Mouse (Mus musculus): ENCODE results near the gene Mfsd8. TPM values are rescaled to one million over a fixed set of nuclear protein-coding genes. Genes with fewer than 3 reads are reported as not detected.
"Not testable (repeated sequence)": the region's sequence is repeated elsewhere in the genome, so short reads cannot be mapped to it uniquely, and the experiment has no call there.

Mfsd8 gene
- 6.5 and 7.1 TPM in 2 replicates for polyA plus RNA-seq (2012; rRNA removed)
- polyA plus RNA-seq (2014; fragmentation: Nextera tagmentation; extraction: Ambion mirVana) = 8.5 and 9.2 TPM in 2 replicates

DNA sequence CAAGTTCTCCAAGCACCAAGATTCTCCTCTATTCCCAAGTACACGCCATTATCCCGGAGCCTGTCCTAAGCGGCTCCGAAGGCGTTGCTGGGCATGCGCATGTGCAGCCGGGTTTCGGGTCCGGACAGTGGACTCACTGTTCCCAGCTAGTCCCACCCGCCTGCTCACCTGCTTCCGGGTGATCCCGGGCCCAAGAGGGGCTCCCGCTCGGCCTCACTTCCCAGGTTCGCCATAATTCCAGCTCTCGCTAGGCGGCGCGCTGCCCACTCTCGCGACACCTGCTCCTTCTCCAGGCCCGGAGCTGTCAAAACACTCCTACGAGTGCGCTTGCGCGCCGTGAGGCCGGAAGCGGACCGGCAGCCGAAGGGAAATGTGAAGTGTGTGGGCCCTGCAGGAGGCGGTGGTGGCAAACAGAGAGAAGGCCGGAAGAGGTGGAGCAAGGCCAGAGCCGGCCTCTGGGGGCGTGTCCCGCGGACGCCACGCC lies at the start of gene Mfsd8:
Gene Mfsd8, minus strand, starts transcription at position 414 of the 484 bp plus-strand sequence.
- Histone ChIP-seq H3K4me2 (replicated peaks; ENCODE audit: low read depth, low read length, severe bottlenecking) (peak within 1 kb of the TSS; percentile 56), H3K9ac (ENCODE audit: low read depth, low read length, severe bottlenecking) (peak within 1 kb of the TSS; percentile 47), H3K4me3 (replicated peaks; ENCODE audit: low read length) (peak within 1 kb of the TSS; percentile 42), H3K27ac (replicated peaks; ENCODE audit: low read depth, low read length) (peak within 1 kb of the TSS; percentile 78)
- H3K36me3 ChIP-seq (ENCODE audit: control insufficient read depth, insufficient read depth, low read length); H3K27me3 ChIP-seq (ENCODE audit: control insufficient read depth, insufficient read depth, low read length); H3K4me1 ChIP-seq (ENCODE audit: control insufficient read depth, insufficient read depth, low read length); H3K9me3 ChIP-seq (ENCODE audit: control insufficient read depth, low read length): not testable (repeated sequence)
- ATAC-seq (ENCODE audit: low FRiP score, low read depth) (peak; percentile 98), DNase-seq (ENCODE audit: low spot score) (peak; percentile 94)
- peak; percentile 31; the same call in 1 of the 2 replicates for TF ChIP-seq POLR2A (IDR thresholded peaks at IDR 0.05; ENCODE audit: borderline replicate concordance, extremely low read depth, insufficient read depth, insufficient read length)
- WGBS = 4% methylated on average over 36 of the region's 39 CpGs

DNA sequence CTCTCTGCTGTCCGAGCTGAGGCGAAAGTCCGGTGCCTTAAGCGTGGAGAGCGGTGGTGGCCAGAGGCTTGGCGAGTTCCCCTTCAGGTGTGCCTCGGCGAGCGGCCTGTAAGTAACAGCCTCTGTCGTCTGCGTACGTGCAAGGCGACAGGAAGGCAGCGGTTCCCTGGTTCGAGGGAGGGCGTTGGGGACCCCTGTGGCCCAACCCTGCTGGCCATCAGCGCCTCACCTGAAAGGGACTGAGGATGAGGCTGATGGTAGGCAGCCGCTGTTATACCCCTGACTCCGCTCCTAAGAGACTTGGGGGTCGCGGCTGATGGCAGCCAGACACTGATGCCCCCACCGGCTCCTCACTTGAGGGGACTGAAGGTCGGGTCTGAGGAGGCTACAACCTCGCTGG lies 47.6 kb upstream of the Mfsd8 start:
- H3K36me3 ChIP-seq (ENCODE audit: control insufficient read depth, insufficient read depth, low read length); H3K4me1 ChIP-seq (ENCODE audit: control insufficient read depth, insufficient read depth, low read length); H3K9me3 ChIP-seq (ENCODE audit: control insufficient read depth, low read length); H3K27ac ChIP-seq (replicated peaks; ENCODE audit: low read depth, low read length); DNase-seq (ENCODE audit: low spot score); ATAC-seq (ENCODE audit: low FRiP score, low read depth); H3K27me3 ChIP-seq (ENCODE audit: control insufficient read depth, insufficient read depth, low read length): not testable (repeated sequence)
- H3K4me3 ChIP-seq (replicated peaks; ENCODE audit: low read length) = peak overlapping the region; percentile 49
- peak overlapping the region; percentile 51 for H3K9ac ChIP-seq (ENCODE audit: low read depth, low read length, severe bottlenecking)
- H3K4me2 ChIP-seq (replicated peaks; ENCODE audit: low read depth, low read length, severe bottlenecking) = peak overlapping the region; percentile 72
- WGBS = 0% methylated on average over 19 of the region's 24 CpGs

DNA sequence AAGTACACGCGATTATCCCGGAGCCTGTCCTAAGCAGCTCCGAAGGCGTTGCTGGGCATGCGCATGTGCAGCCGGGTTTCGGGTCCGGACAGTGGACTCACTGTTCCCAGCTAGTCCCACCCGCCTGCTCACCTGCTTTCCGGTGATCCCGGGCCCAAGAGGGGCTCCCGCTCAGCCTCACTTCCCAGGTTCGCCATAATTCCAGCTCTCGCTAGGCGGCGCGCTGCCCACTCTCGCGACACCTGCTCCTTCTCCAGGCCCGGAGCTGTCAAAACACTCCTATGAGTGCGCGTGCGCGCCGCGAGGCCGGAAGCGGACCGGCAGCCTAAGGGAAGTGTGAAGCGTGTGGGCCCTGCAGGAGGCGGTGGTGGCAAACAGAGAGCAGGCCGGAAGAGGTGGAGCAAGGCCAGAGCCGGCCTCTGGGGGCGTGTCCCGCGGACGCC lies 47.2 kb upstream of the Mfsd8 start:
- Histone ChIP-seq H3K4me2 (replicated peaks; ENCODE audit: low read depth, low read length, severe bottlenecking) (peak overlapping the region; percentile 72), H3K4me3 (replicated peaks; ENCODE audit: low read length) (peak overlapping the region; percentile 49), H3K9ac (ENCODE audit: low read depth, low read length, severe bottlenecking) (peak overlapping the region; percentile 51)
- H3K36me3 ChIP-seq (ENCODE audit: control insufficient read depth, insufficient read depth, low read length); H3K9me3 ChIP-seq (ENCODE audit: control insufficient read depth, low read length); H3K27ac ChIP-seq (replicated peaks; ENCODE audit: low read depth, low read length); H3K27me3 ChIP-seq (ENCODE audit: control insufficient read depth, insufficient read depth, low read length); H3K4me1 ChIP-seq (ENCODE audit: control insufficient read depth, insufficient read depth, low read length): not testable (repeated sequence)
- peak; percentile 100 for ATAC-seq (ENCODE audit: low FRiP score, low read depth)
- under 1% methylated on average over 33 of the region's 38 CpGs for WGBS
- DNase-seq (ENCODE audit: low spot score) = peak; percentile 94

DNA sequence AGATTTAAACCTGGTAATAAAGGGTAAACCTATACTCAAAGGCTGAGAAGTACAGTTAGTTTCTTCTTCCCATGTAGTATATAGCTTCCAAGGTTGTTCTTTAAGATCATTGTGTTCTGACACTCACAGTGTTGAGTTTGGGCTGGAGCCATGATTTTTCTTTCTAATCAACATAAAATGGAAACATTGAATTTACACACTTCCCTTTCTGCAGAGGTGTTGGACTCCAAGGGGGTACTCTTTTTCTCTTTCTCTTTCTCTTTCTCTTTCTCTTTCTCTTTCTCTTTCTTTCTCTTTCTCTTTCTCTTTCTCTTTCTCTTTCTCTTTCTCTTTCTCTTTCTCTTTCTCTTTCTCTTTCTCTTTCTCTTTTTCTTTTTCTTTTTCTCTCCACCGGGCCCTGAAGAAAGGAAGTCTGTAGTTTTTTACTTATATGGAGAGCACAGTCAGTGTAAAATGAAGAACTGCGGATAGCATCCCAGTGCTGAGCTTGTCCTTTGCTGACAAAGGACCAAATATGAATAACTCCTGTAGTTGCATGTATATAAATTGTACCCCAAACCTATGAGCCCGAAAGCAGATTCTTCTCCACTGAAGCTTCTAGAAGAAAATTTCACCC lies 6.5 kb upstream of the Mfsd8 start:
- not testable (repeated sequence) for ATAC-seq (ENCODE audit: low FRiP score, low read depth); H3K4me3 ChIP-seq (replicated peaks; ENCODE audit: low read length); H3K36me3 ChIP-seq (ENCODE audit: control insufficient read depth, insufficient read depth, low read length); DNase-seq (ENCODE audit: low spot score); H3K9me3 ChIP-seq (ENCODE audit: control insufficient read depth, low read length); H3K9ac ChIP-seq (ENCODE audit: low read depth, low read length, severe bottlenecking); H3K27ac ChIP-seq (replicated peaks; ENCODE audit: low read depth, low read length); H3K4me1 ChIP-seq (ENCODE audit: control insufficient read depth, insufficient read depth, low read length); H3K27me3 ChIP-seq (ENCODE audit: control insufficient read depth, insufficient read depth, low read length); H3K4me2 ChIP-seq (replicated peaks; ENCODE audit: low read depth, low read length, severe bottlenecking)
- WGBS = 95% methylated on average over 3 of the region's 3 CpGs

DNA sequence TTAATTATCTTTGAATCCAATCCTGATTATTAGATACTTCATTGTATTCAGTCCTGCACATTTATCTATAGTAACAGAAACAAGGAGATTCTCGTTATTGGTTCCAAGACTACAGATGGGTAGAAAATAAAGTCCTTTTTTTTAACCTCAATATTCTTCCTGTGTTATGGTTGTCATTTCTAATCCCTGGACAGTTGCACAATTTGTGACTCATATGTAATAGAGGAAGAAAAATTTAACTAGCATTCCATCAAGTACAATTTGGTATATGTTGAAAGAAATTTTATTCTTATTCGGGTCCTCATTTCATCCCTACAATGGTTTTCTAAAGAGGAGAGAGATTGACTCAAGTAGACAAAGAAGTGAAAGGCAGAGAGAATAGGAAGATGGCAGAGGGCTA lies 1.2 kb upstream of the Mfsd8 start:
- not testable (repeated sequence) for H3K4me1 ChIP-seq (ENCODE audit: control insufficient read depth, insufficient read depth, low read length); H3K9ac ChIP-seq (ENCODE audit: low read depth, low read length, severe bottlenecking); DNase-seq (ENCODE audit: low spot score); H3K36me3 ChIP-seq (ENCODE audit: control insufficient read depth, insufficient read depth, low read length); H3K4me3 ChIP-seq (replicated peaks; ENCODE audit: low read length); H3K27ac ChIP-seq (replicated peaks; ENCODE audit: low read depth, low read length); H3K9me3 ChIP-seq (ENCODE audit: control insufficient read depth, low read length); H3K4me2 ChIP-seq (replicated peaks; ENCODE audit: low read depth, low read length, severe bottlenecking); ATAC-seq (ENCODE audit: low FRiP score, low read depth); H3K27me3 ChIP-seq (ENCODE audit: control insufficient read depth, insufficient read depth, low read length)
- 95% methylated on average over 2 of the region's 2 CpGs for WGBS

DNA sequence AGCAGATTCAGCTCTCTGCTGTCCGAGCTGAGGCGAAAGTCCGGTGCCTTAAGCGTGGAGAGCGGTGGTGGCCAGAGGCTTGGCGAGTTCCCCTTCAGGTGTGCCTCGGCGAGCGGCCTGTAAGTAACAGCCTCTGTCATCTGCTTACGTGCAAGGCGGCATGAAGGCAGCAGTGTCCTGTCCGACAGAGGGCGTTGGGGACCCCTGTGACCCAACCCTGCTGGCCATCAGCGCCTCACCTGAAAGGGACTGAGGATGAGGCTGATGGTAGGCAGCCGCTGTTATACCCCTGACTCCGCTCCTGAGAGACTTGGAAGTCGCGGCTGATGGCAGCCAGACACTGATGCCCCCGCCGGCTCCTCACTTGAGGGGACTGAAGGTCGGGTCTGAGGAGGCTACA lies 332 bp upstream of the Mfsd8 start:
- H3K36me3 ChIP-seq (ENCODE audit: control insufficient read depth, insufficient read depth, low read length); H3K4me1 ChIP-seq (ENCODE audit: control insufficient read depth, insufficient read depth, low read length); H3K9me3 ChIP-seq (ENCODE audit: control insufficient read depth, low read length); DNase-seq (ENCODE audit: low spot score); ATAC-seq (ENCODE audit: low FRiP score, low read depth); H3K27ac ChIP-seq (replicated peaks; ENCODE audit: low read depth, low read length); H3K27me3 ChIP-seq (ENCODE audit: control insufficient read depth, insufficient read depth, low read length): not testable (repeated sequence)
- Histone ChIP-seq H3K4me2 (replicated peaks; ENCODE audit: low read depth, low read length, severe bottlenecking) (peak overlapping the region; percentile 56), H3K9ac (ENCODE audit: low read depth, low read length, severe bottlenecking) (peak overlapping the region; percentile 47; the same call in 1 of the 2 replicates), H3K4me3 (replicated peaks; ENCODE audit: low read length) (peak overlapping the region; percentile 42)
- WGBS = 0% methylated on average over 6 of the region's 21 CpGs

DNA sequence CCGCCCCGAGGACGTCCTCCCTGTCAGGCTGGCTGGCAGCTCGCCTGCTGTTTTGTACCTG lies 101 bp upstream of the Mfsd8 start, which contains the start of gene Abhd18:
Gene Abhd18, plus strand, starts transcription at position 14 of the 61 bp plus-strand sequence.
- Histone ChIP-seq H3K9ac (ENCODE audit: low read depth, low read length, severe bottlenecking) (peak within 1 kb of the TSS; percentile 47), H3K4me2 (replicated peaks; ENCODE audit: low read depth, low read length, severe bottlenecking) (peak within 1 kb of the TSS; percentile 56), H3K4me3 (replicated peaks; ENCODE audit: low read length) (peak within 1 kb of the TSS; percentile 42), H3K27ac (replicated peaks; ENCODE audit: low read depth, low read length) (peak within 1 kb of the TSS; percentile 78)
- no CpG with 5 or more reads among the region's 4 CpGs for WGBS
- H3K27me3 ChIP-seq (ENCODE audit: control insufficient read depth, insufficient read depth, low read length); H3K9me3 ChIP-seq (ENCODE audit: control insufficient read depth, low read length); H3K36me3 ChIP-seq (ENCODE audit: control insufficient read depth, insufficient read depth, low read length); ATAC-seq (ENCODE audit: low FRiP score, low read depth); DNase-seq (ENCODE audit: low spot score); H3K4me1 ChIP-seq (ENCODE audit: control insufficient read depth, insufficient read depth, low read length): not testable (repeated sequence)

DNA sequence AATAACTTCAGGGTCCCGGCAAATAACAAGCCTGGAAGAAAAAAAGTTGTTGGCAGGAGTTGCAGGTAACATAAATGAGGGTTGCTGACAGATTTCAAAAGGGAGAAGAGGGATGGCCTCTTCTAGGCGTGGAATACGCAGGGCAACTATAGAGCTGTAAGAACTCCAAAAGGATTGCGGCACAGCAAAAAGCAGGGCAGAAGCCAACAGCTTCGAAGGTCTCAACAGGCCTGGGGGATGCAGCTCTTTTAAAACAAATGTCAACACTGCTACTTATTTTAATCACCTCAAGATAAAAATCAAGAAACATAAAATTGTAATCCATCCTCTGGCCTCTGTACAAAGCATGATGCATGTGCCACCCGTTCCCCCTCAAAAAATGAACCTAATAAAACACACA lies 1.2 kb downstream of the Mfsd8 start:
- not testable (repeated sequence) for H3K27me3 ChIP-seq (ENCODE audit: control insufficient read depth, insufficient read depth, low read length); DNase-seq (ENCODE audit: low spot score); H3K4me1 ChIP-seq (ENCODE audit: control insufficient read depth, insufficient read depth, low read length); H3K27ac ChIP-seq (replicated peaks; ENCODE audit: low read depth, low read length); H3K36me3 ChIP-seq (ENCODE audit: control insufficient read depth, insufficient read depth, low read length); H3K9me3 ChIP-seq (ENCODE audit: control insufficient read depth, low read length); ATAC-seq (ENCODE audit: low FRiP score, low read depth)
- Histone ChIP-seq H3K9ac (ENCODE audit: low read depth, low read length, severe bottlenecking) (peak overlapping the region; percentile 47; the same call in 1 of the 2 replicates), H3K4me2 (replicated peaks; ENCODE audit: low read depth, low read length, severe bottlenecking) (peak overlapping the region; percentile 55), H3K4me3 (replicated peaks; ENCODE audit: low read length) (peak overlapping the region; percentile 42)
- WGBS = 63% methylated on average over 5 of the region's 6 CpGs
